Mouse (Mus musculus): ENCODE data around the gene Cfap73.

GRCm38 (mm10) chr5:120587940-120588568 is 46.0 kb downstream of the Cfap73 start:
- TF ChIP-seq EP300 (optimal IDR thresholded peaks at IDR 0.05) (no peak), CTCF (IDR thresholded peaks at IDR 0.05; ENCODE audit: low read depth) (no peak)

All from stomach, postnatal 0 days (tissue).